Mouse (Mus musculus) hindbrain, embryonic 10.5 days (tissue): Measurements from ENCODE around the gene Wbp1l. TPM values are rescaled to one million over a fixed set of nuclear protein-coding genes. Genes with fewer than 3 reads are reported as not detected.

ENCODE experiments used
- DNase-seq: peaks from one replicate; pipeline ENCODE4 v3.0.0-alpha.2; 2017; ENCODE audit warnings: low spot score
- H3K27ac ChIP-seq: fragments of 300-500 bp; sonication (generic); 2 replicates; pipeline ENCODE4 v1.5.1; 2016; ENCODE audit warnings: mild to moderate bottlenecking, moderate library complexity
- H3K27me3 ChIP-seq: fragments of 300-500 bp; sonication (generic); 2 replicates; pipeline ENCODE4 v1.6.1; 2016; ENCODE audit warnings: mild to moderate bottlenecking; ENCODE audit not compliant: poor library complexity, insufficient read depth, severe bottlenecking
- H3K36me3 ChIP-seq: fragments of 300-500 bp; sonication (generic); 2 replicates; pipeline ENCODE4 v1.6.1; 2016; ENCODE audit warnings: mild to moderate bottlenecking, moderate library complexity
- H3K4me1 ChIP-seq: fragments of 300-500 bp; sonication (generic); replicated peaks from 2 replicates; pipeline ENCODE4 v1.6.1; 2016; ENCODE audit warnings: mild to moderate bottlenecking
- H3K4me3 ChIP-seq: fragments of 300-500 bp; sonication (generic); 2 replicates; pipeline ENCODE4 v1.5.1; 2016; ENCODE audit warnings: mild to moderate bottlenecking, moderate library complexity
- H3K9me3 ChIP-seq: fragments of 300-500 bp; sonication (generic); 2 replicates; pipeline ENCODE4 v1.6.1; 2016; ENCODE audit warnings: mild to moderate bottlenecking, moderate library complexity
- WGBS: fragments of 180-500 bp; shearing (Covaris S2); methylation state at CpG from one replicate; pipeline ENCODE4 v1.1.7; 2016; 5-methylcytosine and 5-hydroxymethylcytosine counted together
- polyA plus RNA-seq: library from polyadenylated mRNA; unstranded; fragments of >200 nt; fragmentation: Nextera tagmentation; extraction: Ambion mirVana; gene quantifications from 2 replicates; pipeline ENCODE4 v1.2.1, GENCODE M21; 2016

Gene Wbp1l
- polyA plus RNA-seq, 1 experiment from 2014 or later = 54.4 TPM

GRCm38 (mm10) chr19:46657339-46658020 is 58.6 kb downstream of the Wbp1l start:
- Histone ChIP-seq H3K27me3 (no peaks in the 10 kb centered on the region), H3K36me3 (peaks cover 56% of the 10 kb centered on the region), H3K4me1 (no peaks in the 10 kb centered on the region), H3K9me3 (no peaks in the 10 kb centered on the region), H3K4me3 (no peak overlapping the region), H3K27ac (no peak overlapping the region)
- DNase-seq = no peak
- WGBS = 92% methylated on average over 3 of the region's 3 CpGs

- H3K9me3 ChIP-seq = no peaks in the 10 kb centered on the region
- no peaks in the 10 kb centered on the region for H3K4me1 ChIP-seq
- WGBS = 94% methylated on average over 7 of the region's 7 CpGs
- no peaks in the 10 kb centered on the region for H3K27me3 ChIP-seq
- DNase-seq = no peak
- H3K4me3 ChIP-seq = no peak overlapping the region
- peaks cover 47% of the 10 kb centered on the region for H3K36me3 ChIP-seq
- no peak overlapping the region for H3K27ac ChIP-seq
These were observed 59.5 kb downstream of the Wbp1l start for GRCm38 (mm10) chr19:46658348-46658747.

DNA sequence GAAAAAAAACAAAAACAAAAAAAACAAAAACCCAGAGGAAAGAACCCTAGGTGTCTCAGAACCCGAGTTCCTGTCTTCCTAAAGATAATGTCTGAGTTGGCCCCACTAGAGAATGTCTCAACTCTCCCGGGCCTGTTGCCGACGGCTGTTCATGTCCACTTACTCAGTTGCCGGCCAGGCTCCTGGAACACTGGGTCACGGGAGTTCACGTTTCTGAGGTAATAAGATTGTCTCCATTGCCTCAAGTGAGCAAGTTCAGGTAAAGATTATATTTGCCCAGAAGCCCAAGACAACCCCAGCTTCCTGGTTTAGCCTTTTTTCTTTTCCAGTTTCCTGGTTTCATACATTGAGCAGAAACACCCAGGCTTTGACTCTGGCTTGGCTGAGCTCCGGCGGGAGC is 60.0 kb downstream of the Wbp1l start:
- Histone ChIP-seq H3K4me1 (no peaks in the 10 kb centered on the region), H3K27me3 (no peaks in the 10 kb centered on the region), H3K4me3 (no peak overlapping the region), H3K27ac (no peak overlapping the region), H3K36me3 (peaks cover 42% of the 10 kb centered on the region), H3K9me3 (no peaks in the 10 kb centered on the region)
- DNase-seq = no peak
- WGBS = 92% methylated on average over 9 of the region's 9 CpGs

GRCm38 (mm10) chr19:46661511-46661910 is 62.6 kb downstream of the Wbp1l start:
- H3K9me3 ChIP-seq = no peaks in the 10 kb centered on the region
- no peak overlapping the region for H3K27ac ChIP-seq
- WGBS = 76% methylated on average over 4 of the region's 4 CpGs
- H3K4me3 ChIP-seq = no peak overlapping the region
- no peak for DNase-seq
- H3K36me3 ChIP-seq = peaks cover 16% of the 10 kb centered on the region
- peaks cover 8% of the 10 kb centered on the region for H3K4me1 ChIP-seq
- no peaks in the 10 kb centered on the region for H3K27me3 ChIP-seq

DNA sequence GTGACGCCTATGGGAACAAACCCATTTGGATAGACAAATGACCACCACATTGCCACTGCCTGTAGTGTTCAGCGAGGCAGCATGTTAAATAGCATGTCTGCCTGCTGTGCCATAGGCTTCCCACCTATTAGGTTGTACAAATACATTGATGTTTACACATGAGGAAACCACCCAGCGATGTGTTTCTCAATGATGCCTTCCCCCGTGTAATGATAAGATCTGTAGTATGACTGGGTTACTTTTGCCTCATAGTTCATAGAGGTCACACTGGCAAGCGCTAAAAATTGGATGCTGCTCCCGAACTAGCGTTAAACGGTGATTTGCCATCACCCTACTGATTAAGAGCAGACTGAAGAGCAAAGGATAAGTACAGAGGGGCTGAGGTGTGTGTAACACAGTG is 63.3 kb downstream of the Wbp1l start:
- no peak for DNase-seq
- WGBS = 86% methylated on average over 8 of the region's 8 CpGs
- Histone ChIP-seq H3K9me3 (no peaks in the 10 kb centered on the region), H3K4me1 (peaks cover 9% of the 10 kb centered on the region), H3K27me3 (no peaks in the 10 kb centered on the region), H3K4me3 (no peak overlapping the region), H3K36me3 (peaks cover 8% of the 10 kb centered on the region), H3K27ac (no peak overlapping the region)

- 80% methylated on average over 6 of the region's 6 CpGs for WGBS
- H3K27me3 ChIP-seq = no peaks in the 10 kb centered on the region
- H3K4me1 ChIP-seq = peaks cover 11% of the 10 kb centered on the region
- H3K27ac ChIP-seq = no peak overlapping the region
- DNase-seq = no peak
- 0 out of 2 replicates have a peak, but pooled peaks cover 4% of the 10 kb centered on the region for H3K36me3 ChIP-seq
- no peak overlapping the region for H3K4me3 ChIP-seq
- H3K9me3 ChIP-seq = no peaks in the 10 kb centered on the region
These were observed 63.9 kb downstream of the Wbp1l start for GRCm38 (mm10) chr19:46662784-46663183.

DNA sequence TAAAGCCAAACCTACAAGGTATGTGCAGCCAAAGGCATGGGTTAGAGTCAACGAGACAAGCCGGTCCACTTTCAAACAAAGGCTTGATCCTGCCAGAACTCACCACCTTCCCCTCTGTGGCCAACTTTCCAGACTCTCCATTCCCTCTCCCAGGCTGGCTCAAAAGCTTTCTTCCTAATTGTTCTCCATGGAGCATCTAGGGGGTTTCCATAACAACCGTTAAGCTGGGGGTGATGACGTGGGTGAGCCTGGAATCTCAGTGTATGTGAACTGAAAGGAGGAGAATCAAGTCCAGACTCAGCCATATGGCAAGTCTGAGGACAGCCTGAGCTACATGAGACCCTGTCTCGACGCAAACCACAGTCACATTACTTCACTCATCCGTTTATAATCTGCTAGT is 66.6 kb downstream of the Wbp1l start:
- WGBS = 70% methylated on average over 7 of the region's 7 CpGs
- Histone ChIP-seq H3K9me3 (no peaks in the 10 kb centered on the region), H3K36me3 (no peaks in the 10 kb centered on the region), H3K27ac (no peak overlapping the region; the same call in 1 of the 2 replicates), H3K27me3 (no peaks in the 10 kb centered on the region), H3K4me3 (no peak overlapping the region), H3K4me1 (peaks cover 11% of the 10 kb centered on the region)
- DNase-seq = no peak

DNA sequence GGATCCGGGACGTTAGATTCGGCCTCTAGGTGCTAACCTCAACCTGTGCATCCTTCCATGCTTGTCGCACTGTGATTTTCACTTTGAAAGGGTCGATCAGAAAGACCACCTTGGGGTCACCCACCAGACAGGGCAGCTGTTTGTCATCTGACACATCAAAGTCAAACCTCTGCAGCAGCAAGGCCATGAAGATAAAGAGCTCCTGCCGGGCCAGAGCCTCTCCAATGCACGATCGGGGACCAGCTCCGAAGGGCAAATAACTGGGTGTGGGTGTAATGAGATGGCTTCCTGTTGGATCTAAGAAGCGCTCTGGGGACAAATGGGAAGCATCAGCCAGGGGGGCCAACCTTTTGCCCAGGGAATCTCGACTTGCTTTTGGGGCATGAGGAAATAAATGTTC is 68.4 kb downstream of the Wbp1l start:
- Histone ChIP-seq H3K4me1 (peaks cover 17% of the 10 kb centered on the region), H3K27me3 (peaks cover 8% of the 10 kb centered on the region; the same call in 1 of the 2 replicates), H3K36me3 (no peaks in the 10 kb centered on the region), H3K9me3 (no peaks in the 10 kb centered on the region), H3K27ac (no peak overlapping the region), H3K4me3 (no peak overlapping the region)
- no peak for DNase-seq
- 63% methylated on average over 11 of the region's 11 CpGs for WGBS

DNA sequence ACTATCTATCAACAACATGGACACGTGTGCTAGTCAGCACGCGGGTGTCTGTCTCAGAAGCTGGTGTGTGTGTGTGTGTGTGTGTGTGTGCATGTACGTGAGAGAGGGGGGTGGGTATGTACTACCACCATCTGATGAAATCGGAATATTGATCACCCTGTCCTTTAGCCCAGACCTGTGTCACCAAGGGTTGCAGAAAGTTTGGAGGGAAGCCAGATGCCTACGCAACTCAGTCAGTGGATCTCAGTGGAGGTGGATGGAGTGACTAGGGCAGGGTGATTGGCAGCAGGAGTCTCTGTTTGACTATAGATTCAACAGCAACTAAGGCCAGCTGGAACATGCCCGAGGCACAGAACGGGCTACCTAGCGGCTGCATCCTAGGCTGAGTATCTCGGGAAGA is 69.4 kb downstream of the Wbp1l start:
- Histone ChIP-seq H3K27me3 (peaks cover 8% of the 10 kb centered on the region; the same call in 1 of the 2 replicates), H3K4me3 (no peak overlapping the region), H3K9me3 (no peaks in the 10 kb centered on the region), H3K36me3 (no peaks in the 10 kb centered on the region), H3K4me1 (peaks cover 17% of the 10 kb centered on the region), H3K27ac (no peak overlapping the region)
- WGBS = 91% methylated on average over 10 of the region's 10 CpGs
- DNase-seq = no peak

- H3K27ac ChIP-seq = no peak overlapping the region
- peaks cover 8% of the 10 kb centered on the region; the same call in 1 of the 2 replicates for H3K27me3 ChIP-seq
- H3K4me1 ChIP-seq = peaks cover 17% of the 10 kb centered on the region
- H3K9me3 ChIP-seq = no peaks in the 10 kb centered on the region
- WGBS = 90% methylated on average over 5 of the region's 5 CpGs
- no peak overlapping the region for H3K4me3 ChIP-seq
- DNase-seq = no peak
- H3K36me3 ChIP-seq = no peaks in the 10 kb centered on the region
These were observed 70.9 kb downstream of the Wbp1l start for GRCm38 (mm10) chr19:46669802-46670201.

GRCm38 (mm10) chr19:46670691-46671090 is 71.8 kb downstream of the Wbp1l start:
- whole genome bisulfite sequencing = 26% methylated on average over 13 of the region's 13 CpGs
- H3K27me3 ChIP-seq = peaks cover 8% of the 10 kb centered on the region; the same call in 1 of the 2 replicates
- no peak overlapping the region for H3K4me3 ChIP-seq
- H3K4me1 ChIP-seq = peaks cover 10% of the 10 kb centered on the region; the same call in 1 of the 2 replicates
- H3K9me3 ChIP-seq = no peaks in the 10 kb centered on the region
- peak; percentile 72 for DNase-seq
- no peaks in the 10 kb centered on the region for H3K36me3 ChIP-seq
- H3K27ac ChIP-seq = no peak overlapping the region

- no peaks in the 10 kb centered on the region for H3K36me3 ChIP-seq
- no peak within 1 kb of the TSS for H3K27ac ChIP-seq
- no peak within 1 kb of the TSS for H3K4me3 ChIP-seq
- H3K9me3 ChIP-seq = no peaks in the 10 kb centered on the region
- 75% methylated on average over 5 of the region's 5 CpGs for WGBS
- DNase-seq = no peak
- H3K27me3 ChIP-seq = peaks cover 8% of the 10 kb centered on the region; the same call in 1 of the 2 replicates
- H3K4me1 ChIP-seq = peaks cover 6% of the 10 kb centered on the region; the same call in 1 of the 2 replicates
These were observed 74.0 kb downstream of the Wbp1l start, which contains the start of gene Cyp17a1 for GRCm38 (mm10) chr19:46672766-46673418. Cyp17a1 (minus strand) TSS chr19:46673172.

GRCm38 (mm10) chr19:46675641-46676040 is 76.8 kb downstream of the Wbp1l start:
- no peaks in the 10 kb centered on the region for H3K9me3 ChIP-seq
- WGBS = 88% methylated on average over 3 of the region's 3 CpGs
- no peak overlapping the region for H3K27ac ChIP-seq
- peaks cover 8% of the 10 kb centered on the region; the same call in 1 of the 2 replicates for H3K27me3 ChIP-seq
- DNase-seq = no peak
- no peaks in the 10 kb centered on the region for H3K36me3 ChIP-seq
- no peak overlapping the region for H3K4me3 ChIP-seq
- H3K4me1 ChIP-seq = peaks cover 6% of the 10 kb centered on the region; the same call in 1 of the 2 replicates
